Mouse (Mus musculus) activated CD4-positive, CD25-positive, alpha-beta regulatory T cell (primary cell): ENCODE measurements around the gene Arf1. TPM values are rescaled to one million over a fixed set of nuclear protein-coding genes. Genes with fewer than 3 reads are reported as not detected.

Experiments
- polyA plus RNA-seq, 2 experiments: library from polyadenylated mRNA; unstranded; fragments of 100-300 nt; shearing (Covaris generic); gene quantifications; one replicate each; pipeline ENCODE4 v1.2.1; 2017

The Arf1 gene
- polyA plus RNA-seq, result 100 to 1,000 TPM; 488 to 499 TPM

GRCm38 (mm10) chr11:59228122-59228953, at the start of gene Arf1:
Gene Arf1 (minus strand): TSS chr11:59228270.

GRCm38 (mm10) chr11:59208153-59208831, 19.8 kb downstream of the Arf1 start, which contains the start of gene 2310033P09Rik:
Gene 2310033P09Rik (plus strand): TSS chr11:59208321.

GRCm38 (mm10) chr11:59202081-59202995, 25.7 kb downstream of the Arf1 start, which contains the start of gene Mrpl55:
Gene Mrpl55 (plus strand): TSS chr11:59202486.

DNA sequence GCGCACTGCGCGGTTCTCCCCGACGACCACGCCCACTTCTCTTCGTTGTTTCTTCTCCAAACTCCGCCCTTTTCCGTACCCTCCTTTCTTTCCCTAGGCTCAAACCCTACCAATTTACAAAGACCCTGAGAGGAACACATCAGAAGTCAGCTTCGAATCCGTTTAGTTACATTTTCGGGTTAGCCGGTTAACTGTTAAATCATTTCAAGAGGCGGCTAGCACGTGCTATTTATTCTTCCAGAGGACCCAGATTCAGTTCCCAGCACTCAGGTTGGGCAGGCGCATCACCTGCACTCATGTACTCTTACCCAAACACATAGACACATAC, 36.0 kb downstream of the Arf1 start, which contains the start of gene Guk1:
TSS of gene Guk1 (minus strand) at position 154 of the 328 bp plus-strand sequence.

DNA sequence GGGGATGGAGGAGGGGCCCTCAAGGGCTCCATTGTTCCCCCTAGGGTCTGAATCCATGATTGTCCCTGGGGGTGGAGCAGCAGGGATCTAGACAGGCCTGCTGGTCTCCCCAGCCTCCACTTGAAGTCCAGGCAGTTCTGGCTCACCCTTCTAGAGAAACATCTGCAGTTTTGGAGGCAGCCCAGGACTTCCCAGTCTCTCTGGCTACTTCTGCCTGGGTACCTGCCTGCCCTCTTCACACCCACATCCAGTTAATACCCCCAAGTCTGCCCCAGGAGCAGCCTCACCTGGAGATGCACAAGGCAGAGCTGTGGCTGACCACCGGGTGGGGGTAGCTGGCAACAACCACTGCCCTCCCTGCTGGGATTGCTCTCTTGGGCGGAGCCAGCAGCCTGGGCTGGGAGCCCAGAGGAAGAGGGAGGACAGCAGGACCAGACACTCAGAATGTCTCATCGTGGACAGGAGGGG, 45.2 kb downstream of the Arf1 start, which contains the start of gene Gjc2:
TSS of gene Gjc2 (minus strand) at position 350 of the 468 bp plus-strand sequence.

GRCm38 (mm10) chr11:59163255-59164236, 64.5 kb downstream of the Arf1 start, which contains the start of gene Iba57:
Gene Iba57 (minus strand): TSS chr11:59163739.

Other genes starting within 250 kb of the Arf1 start
- gene Obscn, start 91.9 kb downstream of the Arf1 start, polyA plus RNA-seq, result under 1 TPM; 0.01 to 0.08 TPM
- 1 to 10 TPM; 8.4 to 9.3 TPM for gene Iba57, start 64.5 kb downstream of the Arf1 start, polyA plus RNA-seq
- gene Gjc2, start 45.1 kb downstream of the Arf1 start, polyA plus RNA-seq, result not detected
- 100 to 1,000 TPM in 1 of 2 experiments, 10 to 100 TPM in 1; 64.2 to 103 TPM for gene Guk1, start 36.1 kb downstream of the Arf1 start, polyA plus RNA-seq
- gene Mrpl55, start 25.8 kb downstream of the Arf1 start, polyA plus RNA-seq, result 10 to 100 TPM; 37.4 to 52.8 TPM
- 10 to 100 TPM; 30.3 to 44.6 TPM for gene 2310033P09Rik, start 19.9 kb downstream of the Arf1 start, polyA plus RNA-seq
- gene Wnt3a, start 62.5 kb upstream of the Arf1 start, polyA plus RNA-seq, result not detected
- under 1 TPM in 1 of 2 experiments, not detected in 1; 0.05 TPM for gene Wnt9a, start 78.7 kb upstream of the Arf1 start, polyA plus RNA-seq
- under 1 TPM in 1 of 2 experiments, not detected in 1; 0.55 TPM for gene Prss38, start 147.4 kb upstream of the Arf1 start, polyA plus RNA-seq
- gene Jmjd4, start 221.8 kb upstream of the Arf1 start, polyA plus RNA-seq, result 1 to 10 TPM; 8.7 to 9.5 TPM
- gene Snap47, start 222.9 kb upstream of the Arf1 start, polyA plus RNA-seq, result 10 to 100 TPM; 50.0 to 51.6 TPM
- 1 to 10 TPM; 3.1 to 3.7 TPM for gene Zfp867, start 244.2 kb upstream of the Arf1 start, polyA plus RNA-seq